Mouse (Mus musculus): ENCODE measurements around the gene Pcdh15. TPM values are rescaled to one million over a fixed set of nuclear protein-coding genes. Genes with fewer than 3 reads are reported as not detected.

Pcdh15 gene
- not detected in 2 replicates for total RNA-seq (2012; rRNA removed)
- polyA plus RNA-seq (2012; ENCODE audit: insufficient read depth in 1 of 2, insufficient read length in 2 of 2, low read depth in 1 of 2, low replicate concordance in 2 of 2, missing spikeins in 1 of 2): not detected

GRCm38 (mm10) chr10:73098966-73099845, at the start of gene Pcdh15:
Gene Pcdh15, plus strand, starts transcription at chr10:73099342.
- Histone ChIP-seq H3K27me3 (ENCODE audit: control insufficient read depth in 1 of 2, insufficient read depth in 2 of 2, low read length in 2 of 2) (no peaks in the 10 kb centered on the region), H3K4me1 (ENCODE audit: control insufficient read depth in 1 of 2, insufficient read depth in 2 of 2, low read length in 2 of 2) (no peaks in the 10 kb centered on the region), H3K4me3 (ENCODE audit: control insufficient read depth in 1 of 2, insufficient read depth in 1 of 2, low read depth in 2 of 2, low read length in 2 of 2) (no peak within 1 kb of the TSS), H3K79me2 (ENCODE audit: control insufficient read depth, insufficient read depth, low read length, poor library complexity) (no peaks in the 10 kb centered on the region), H3K27ac (ENCODE audit: control insufficient read depth, low read depth, low read length) (no peak within 1 kb of the TSS), H3K9me3 (replicated peaks; ENCODE audit: insufficient read depth, low read length) (no peaks in the 10 kb centered on the region), H3K9ac (ENCODE audit: control insufficient read depth, low read depth, low read length, poor library complexity, severe bottlenecking) (no peak within 1 kb of the TSS), H3K36me3 (ENCODE audit: control insufficient read depth in 1 of 2, insufficient read depth in 2 of 2, low read length in 2 of 2) (no peaks in the 10 kb centered on the region)
- DNase-seq (ENCODE audit: low read depth, low spot score): no peak
- no peak for TF ChIP-seq POLR2A (IDR thresholded peaks at IDR 0.05; ENCODE audit: control insufficient read depth in 1 of 2, insufficient read depth in 1 of 2, low read depth in 1 of 2, low read length in 2 of 2, poor library complexity in 1 of 2)
- no peak for TF ChIP-seq MEF2A (IDR thresholded peaks at IDR 0.05; ENCODE audit: extremely low read depth, insufficient replicate concordance, low read depth, low read length, poor library complexity, severe bottlenecking)
- TF ChIP-seq MAZ (IDR thresholded peaks at IDR 0.05; ENCODE audit: low read depth, low read length): no peak
- no peak for TF ChIP-seq TBP (IDR thresholded peaks at IDR 0.05; ENCODE audit: low read depth, low read length)
- no peak for TF ChIP-seq NRF1 (IDR thresholded peaks at IDR 0.05; ENCODE audit: insufficient read depth, low read depth, low read length, poor library complexity, severe bottlenecking)
- TF ChIP-seq TAL1 (IDR thresholded peaks at IDR 0.05; ENCODE audit: low read length): no peak
- TF ChIP-seq KAT2A (conservative IDR thresholded peaks at IDR 0.05; ENCODE audit: low read depth, low read length): no peak
- TF ChIP-seq RCOR1 (IDR thresholded peaks at IDR 0.05; ENCODE audit: low read depth, low read length): no peak
- no peak for TF ChIP-seq CHD2 (IDR thresholded peaks at IDR 0.05; ENCODE audit: low read length)
- TF ChIP-seq SMC3 (IDR thresholded peaks at IDR 0.05; ENCODE audit: low read depth, low read length): no peak

GRCm38 (mm10) chr10:73052074-73052473, 47.1 kb upstream of the Pcdh15 start:
- Histone ChIP-seq H3K79me2 (ENCODE audit: control insufficient read depth, insufficient read depth, low read length, poor library complexity) (no peaks in the 10 kb centered on the region), H3K4me3 (ENCODE audit: control insufficient read depth in 1 of 2, insufficient read depth in 1 of 2, low read depth in 2 of 2, low read length in 2 of 2) (no peak overlapping the region), H3K36me3 (ENCODE audit: control insufficient read depth in 1 of 2, insufficient read depth in 2 of 2, low read length in 2 of 2) (no peaks in the 10 kb centered on the region), H3K9ac (ENCODE audit: control insufficient read depth, low read depth, low read length, poor library complexity, severe bottlenecking) (no peak overlapping the region), H3K9me3 (replicated peaks; ENCODE audit: insufficient read depth, low read length) (no peaks in the 10 kb centered on the region), H3K27me3 (ENCODE audit: control insufficient read depth in 1 of 2, insufficient read depth in 2 of 2, low read length in 2 of 2) (no peaks in the 10 kb centered on the region), H3K27ac (ENCODE audit: control insufficient read depth, low read depth, low read length) (no peak overlapping the region), H3K4me1 (ENCODE audit: control insufficient read depth in 1 of 2, insufficient read depth in 2 of 2, low read length in 2 of 2) (no peaks in the 10 kb centered on the region)
- no peak for DNase-seq (ENCODE audit: low read depth, low spot score)
- no peak for TF ChIP-seq MAX (IDR thresholded peaks at IDR 0.05; ENCODE audit: low read length)
- TF ChIP-seq CTCF (IDR thresholded peaks at IDR 0.05 in 2 of 3, conservative IDR thresholded peaks at IDR 0.05 in 1 of 3; ENCODE audit: control insufficient read depth in 1 of 3, insufficient read depth in 1 of 3, low read depth in 2 of 3, low read length in 3 of 3, poor library complexity in 1 of 3, severe bottlenecking in 1 of 3): no peak
- no peak for TF ChIP-seq POLR2A (IDR thresholded peaks at IDR 0.05; ENCODE audit: control insufficient read depth in 1 of 2, insufficient read depth in 1 of 2, low read depth in 1 of 2, low read length in 2 of 2, poor library complexity in 1 of 2)
- TF ChIP-seq ZMIZ1 (IDR thresholded peaks at IDR 0.05; ENCODE audit: low read depth, low read length): no peak

Measured in MEL (cell line).